8 mouse cellular contexts compared by ENCODE assay signal in genomic region chr10:58652418-58653394, GRCm38 (mm10). TPM values are rescaled to one million over a fixed set of nuclear protein-coding genes. Genes with fewer than 3 reads are reported as not detected.
DNase-seq lines count a peak whose midpoint lies in the region; ATAC-seq and TF ChIP-seq lines count a peak whose summit lies in the region.

No protein-coding gene starts in this region.

- H3K36me3 ChIP-seq in liver, postnatal 0 days (replicated peaks; ENCODE audit: insufficient read depth, low read length), result no peaks in the 10 kb centered on the region
- H3K36me3 ChIP-seq in liver, embryonic 11.5 days (ENCODE audit: control insufficient read depth, insufficient read depth, low read length), result no peaks in the 10 kb centered on the region
- H3K36me3 ChIP-seq in forebrain, embryonic 15.5 days, result no peaks in the 10 kb centered on the region
- H3K36me3 ChIP-seq in stomach, embryonic 15.5 days, result no peaks in the 10 kb centered on the region
- H3K36me3 ChIP-seq in liver, embryonic 12.5 days, result no peaks in the 10 kb centered on the region

- 0 out of 2 replicates have a peak overlapping the region, but pooled peaks have one; percentile 22 for H3K4me2 ChIP-seq in liver, postnatal 0 days (ENCODE audit: low read depth, low read length)
- no peak overlapping the region for H3K4me2 ChIP-seq in liver, embryonic 11.5 days
- peak overlapping the region; percentile 32 for H3K4me2 ChIP-seq in forebrain, embryonic 15.5 days (replicated peaks)
- peak overlapping the region; percentile 39 for H3K4me2 ChIP-seq in stomach, embryonic 15.5 days
- H3K4me2 ChIP-seq in liver, embryonic 12.5 days, result no peak overlapping the region

- no peak overlapping the region for H3K27ac ChIP-seq in liver, postnatal 0 days (ENCODE audit: low read depth)
- no peak overlapping the region for H3K27ac ChIP-seq in liver, embryonic 11.5 days (ENCODE audit: low read depth, low read length)
- no peak overlapping the region for H3K27ac ChIP-seq in forebrain, embryonic 15.5 days (replicated peaks)
- peak overlapping the region; percentile 48; the same call in 1 of the 2 replicates for H3K27ac ChIP-seq in stomach, embryonic 15.5 days
- H3K27ac ChIP-seq in liver, embryonic 12.5 days, result no peak overlapping the region

- H3K27me3 ChIP-seq in liver, postnatal 0 days (ENCODE audit: insufficient read depth, low read length), result peaks cover 9% of the 10 kb centered on the region; the same call in 1 of the 2 replicates
- H3K27me3 ChIP-seq in liver, embryonic 11.5 days (replicated peaks; ENCODE audit: control insufficient read depth, insufficient read depth, low read length), result peaks cover 9% of the 10 kb centered on the region; the same call in 1 of the 2 replicates
- peaks cover 12% of the 10 kb centered on the region for H3K27me3 ChIP-seq in forebrain, embryonic 15.5 days
- H3K27me3 ChIP-seq in stomach, embryonic 15.5 days (replicated peaks), result no peaks in the 10 kb centered on the region
- H3K27me3 ChIP-seq in liver, embryonic 12.5 days (replicated peaks), result peaks cover 23% of the 10 kb centered on the region

- ATAC-seq in liver, postnatal 0 days, result no peak
- no peak for ATAC-seq in liver, embryonic 11.5 days (replicated peaks; ENCODE audit: low FRiP score)
- peak; percentile 17 for ATAC-seq in forebrain, embryonic 15.5 days (replicated peaks)
- peak; percentile 9; the same call in 1 of the 2 replicates for ATAC-seq in stomach, embryonic 15.5 days (ENCODE audit: insufficient read depth, low FRiP score, low read depth)
- ATAC-seq in liver, embryonic 12.5 days, result no peak

- no peak overlapping the region for H3K9ac ChIP-seq in liver, postnatal 0 days (replicated peaks)
- no peak overlapping the region for H3K9ac ChIP-seq in liver, embryonic 11.5 days (ENCODE audit: low read depth, low read length)
- H3K9ac ChIP-seq in forebrain, embryonic 15.5 days (replicated peaks), result 0 out of 2 replicates have a peak overlapping the region, but pooled peaks have one; percentile 8
- H3K9ac ChIP-seq in stomach, embryonic 15.5 days, result no peak overlapping the region
- no peak overlapping the region for H3K9ac ChIP-seq in liver, embryonic 12.5 days

- 21% methylated on average over 10 of the region's 10 CpGs for WGBS in liver, postnatal 0 days (ENCODE audit: insufficient replicate concordance)
- 23% methylated on average over 10 of the region's 10 CpGs for WGBS in liver, embryonic 11.5 days
- 31% methylated on average over 10 of the region's 10 CpGs for WGBS in forebrain, embryonic 15.5 days
- WGBS in stomach, embryonic 15.5 days, result 25% methylated on average over 10 of the region's 10 CpGs
- 19% methylated on average over 10 of the region's 10 CpGs for WGBS in liver, embryonic 12.5 days (ENCODE audit: insufficient replicate concordance)

- no peak for TF ChIP-seq CTCF in liver, postnatal 0 days (IDR thresholded peaks at IDR 0.05; ENCODE audit: low read depth)

- H3K4me3 ChIP-seq in liver, postnatal 0 days (ENCODE audit: low read depth, low read length), result no peak overlapping the region
- no peak overlapping the region for H3K4me3 ChIP-seq in liver, embryonic 11.5 days (ENCODE audit: low read depth, low read length)
- no peak overlapping the region for H3K4me3 ChIP-seq in forebrain, embryonic 15.5 days
- no peak overlapping the region for H3K4me3 ChIP-seq in stomach, embryonic 15.5 days (replicated peaks)
- no peak overlapping the region for H3K4me3 ChIP-seq in liver, embryonic 12.5 days

- TF ChIP-seq EP300 in liver, postnatal 0 days (IDR thresholded peaks at IDR 0.05; ENCODE audit: low read depth), result no peak

- no peaks in the 10 kb centered on the region for H3K9me3 ChIP-seq in liver, postnatal 0 days (ENCODE audit: low read length)
- no peaks in the 10 kb centered on the region for H3K9me3 ChIP-seq in liver, embryonic 11.5 days (ENCODE audit: control insufficient read depth, low read length)
- H3K9me3 ChIP-seq in forebrain, embryonic 15.5 days, result no peaks in the 10 kb centered on the region
- H3K9me3 ChIP-seq in stomach, embryonic 15.5 days, result no peaks in the 10 kb centered on the region
- 0 out of 2 replicates have a peak, but pooled peaks cover 3% of the 10 kb centered on the region for H3K9me3 ChIP-seq in liver, embryonic 12.5 days (replicated peaks)

- no peak for DNase-seq in liver, postnatal 0 days
- no peak for DNase-seq in liver, embryonic 11.5 days (ENCODE audit: low spot score)
- peak; percentile 33 for DNase-seq in kidney, postnatal 10 days
- no peak for DNase-seq in layer of hippocampus, postnatal 25 days (ENCODE audit: extremely low spot score in 1 of 2, low spot score in 1 of 2)
- DNase-seq in cerebellum, adult 11 months, result no peak

- H3K4me1 ChIP-seq in liver, postnatal 0 days (ENCODE audit: insufficient read depth), result no peaks in the 10 kb centered on the region; the same call in 1 of the 2 replicates
- no peaks in the 10 kb centered on the region for H3K4me1 ChIP-seq in liver, embryonic 11.5 days (replicated peaks; ENCODE audit: control insufficient read depth, insufficient read depth, low read length)
- H3K4me1 ChIP-seq in forebrain, embryonic 15.5 days, result peaks cover 20% of the 10 kb centered on the region
- H3K4me1 ChIP-seq in stomach, embryonic 15.5 days, result peaks cover 7% of the 10 kb centered on the region; the same call in 1 of the 2 replicates
- H3K4me1 ChIP-seq in liver, embryonic 12.5 days, result no peaks in the 10 kb centered on the region

RNA-seq across cellular contexts. Expression of gene Edar, which starts 22.7 kb away (rescaled TPM):
- polyA plus RNA-seq in liver, postnatal 0 days (2015; fragmentation: Nextera tagmentation; extraction: Ambion mirVana), result 0.04 TPM in 1 of 2 replicates, not detected in the other
- polyA plus RNA-seq in liver, embryonic 11.5 days (2014; fragmentation: Nextera tagmentation; extraction: Ambion mirVana), result 0.04 TPM in 1 of 2 replicates, not detected in the other
- 0.64 and 0.90 TPM in 2 replicates for polyA plus RNA-seq in forebrain, embryonic 15.5 days (2015; fragmentation: Nextera tagmentation; extraction: Ambion mirVana)
- polyA plus RNA-seq in stomach, embryonic 15.5 days (2015; fragmentation: Nextera tagmentation; extraction: Ambion mirVana), result 2.1 and 2.3 TPM in 2 replicates
- under 1 TPM; 0.21 to 0.25 TPM for total RNA-seq in layer of hippocampus, postnatal 25 days (2021)
- 0.06 TPM in 1 of 2 replicates, not detected in the other for polyA plus RNA-seq in liver, embryonic 12.5 days (2016; fragmentation: Nextera tagmentation; extraction: Ambion mirVana)

Comparison
In these comparisons a context has a peak if more than half of its experiments do, and no peak if none do; other contexts are left out.
1. H3K4me2 ChIP-seq: peak in liver, postnatal 0 days (single experiment), forebrain, embryonic 15.5 days (single experiment) and stomach, embryonic 15.5 days (single experiment); none in liver, embryonic 11.5 days (single experiment) and liver, embryonic 12.5 days (single experiment).
2. ATAC-seq: peak in forebrain, embryonic 15.5 days (single experiment) and stomach, embryonic 15.5 days (single experiment); none in liver, postnatal 0 days (single experiment), liver, embryonic 11.5 days (single experiment) and liver, embryonic 12.5 days (single experiment).